Mouse (Mus musculus) kidney, postnatal 0 days (tissue): ENCODE measurements around the gene Npr2. TPM values are rescaled to one million over a fixed set of nuclear protein-coding genes. Genes with fewer than 3 reads are reported as not detected.
A peak's percentile ranks its signal among the peaks of the same experiment; 100 is the strongest.

Experiments
- ATAC-seq: fragments of 200-750 bp; cut with Nextera tagmentation; replicated peaks from 2 replicates; pipeline ENCODE4 v1.8.0; 2017; ENCODE audit warnings: low read depth, moderate number of reproducible peaks, moderate TSS enrichment, moderate library complexity; ENCODE audit not compliant: low FRiP score
- DNase-seq: peaks from one replicate; pipeline ENCODE4 v3.0.0-alpha.2; 2016; ENCODE audit warnings: low spot score
- H3K27ac ChIP-seq: fragments of 300-500 bp; sonication (generic); 2 replicates; pipeline ENCODE4 v1.5.1; 2014; ENCODE audit warnings: mild to moderate bottlenecking
- H3K27me3 ChIP-seq: fragments of 300-500 bp; sonication (generic); 2 replicates; pipeline ENCODE4 v1.6.1; 2014; ENCODE audit warnings: low read length, mixed read lengths; ENCODE audit not compliant: insufficient read depth
- H3K36me3 ChIP-seq: fragments of 300-500 bp; sonication (generic); 2 replicates; pipeline ENCODE4 v1.6.1; 2014; ENCODE audit warnings: low read length, mixed read lengths; ENCODE audit not compliant: insufficient read depth
- H3K4me1 ChIP-seq: fragments of 300-500 bp; sonication (generic); replicated peaks from 2 replicates; pipeline ENCODE4 v1.6.1; 2014; ENCODE audit warnings: antibody characterized with exemption, low read length, mixed read lengths; ENCODE audit not compliant: insufficient read depth
- H3K4me2 ChIP-seq: fragments of 300-500 bp; sonication (generic); 2 replicates; pipeline ENCODE4 v1.6.1; 2014; ENCODE audit warnings: mild to moderate bottlenecking, low read length, moderate library complexity, mixed read lengths
- H3K4me3 ChIP-seq: fragments of 300-500 bp; sonication (generic); replicated peaks from 2 replicates; pipeline ENCODE4 v1.5.1; 2014; ENCODE audit warnings: low read depth, low read length
- H3K9ac ChIP-seq: fragments of 300-500 bp; sonication (generic); 2 replicates; pipeline ENCODE4 v1.6.1; 2014; ENCODE audit warnings: low read depth, low read length
- H3K9me3 ChIP-seq: fragments of 300-500 bp; sonication (generic); replicated peaks from 2 replicates; pipeline ENCODE4 v1.6.1; 2016; ENCODE audit warnings: low read length, inconsistent platforms, mixed read lengths
- CTCF ChIP-seq: IDR thresholded peaks from 2 replicates; pipeline ENCODE4 v1.5.1; 2016; ENCODE audit warnings: antibody characterized with exemption, low read depth, mild to moderate bottlenecking, moderate library complexity
- WGBS: fragments of 180-500 bp; shearing (Covaris S2); extraction: QIAGEN DNeasy Blood & Tissue Kit; methylation state at CpG from one replicate; pipeline ENCODE4 v1.1.7; 2014; 5-methylcytosine and 5-hydroxymethylcytosine counted together
- polyA plus RNA-seq: library from polyadenylated mRNA; unstranded; fragments of >200 nt; fragmentation: Nextera tagmentation; extraction: Ambion mirVana; gene quantifications from 2 replicates; pipeline ENCODE4 v1.2.1, GENCODE M21; 2015

Npr2 gene
- polyA plus RNA-seq, 1 experiment from 2014 or later, result 8.6 TPM

DNA sequence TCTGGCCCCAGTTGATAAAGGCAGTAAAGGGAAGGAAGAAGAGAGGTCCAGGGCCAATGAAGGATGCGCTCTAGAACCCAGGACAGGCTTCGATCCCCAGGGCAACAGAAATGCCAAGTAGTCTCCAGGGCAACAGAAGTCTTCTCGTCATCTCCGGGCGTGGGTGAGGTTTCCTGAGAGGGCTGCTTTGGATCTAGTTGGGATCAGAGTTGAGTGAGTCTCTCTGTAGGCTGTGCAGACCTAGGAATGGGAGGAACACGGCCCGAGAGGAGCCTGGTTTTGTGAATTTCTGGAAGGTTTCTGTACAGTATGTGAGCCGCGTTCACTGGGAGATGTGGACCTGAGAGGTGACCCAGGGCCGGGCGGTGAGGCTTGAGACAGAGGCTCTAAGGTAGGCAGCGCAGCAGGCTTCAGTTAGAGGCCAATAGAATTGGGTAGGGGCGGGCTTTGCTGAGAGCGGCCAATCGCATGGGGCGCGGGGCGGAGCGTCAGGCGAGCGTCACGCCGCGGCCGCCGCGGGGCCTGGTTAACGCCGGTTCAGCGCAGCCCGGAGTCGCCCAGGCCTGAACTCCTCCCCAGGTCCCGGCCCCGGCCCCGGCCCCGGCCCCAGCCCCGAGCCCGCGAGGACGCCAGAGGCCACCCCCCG is 37.2 kb downstream of the Npr2 start, which contains the start of the genes Tmem8b and Fam221b:
TSS of gene Tmem8b (plus strand) at position 190 of the 646 bp plus-strand sequence.
TSS of gene Fam221b (minus strand) at position 364 of the 646 bp plus-strand sequence.
- 0 out of 2 replicates have a peak, but pooled peaks cover 8% of the 10 kb centered on the region for H3K4me1 ChIP-seq
- WGBS, result 2% methylated on average over 41 of the region's 41 CpGs

DNA sequence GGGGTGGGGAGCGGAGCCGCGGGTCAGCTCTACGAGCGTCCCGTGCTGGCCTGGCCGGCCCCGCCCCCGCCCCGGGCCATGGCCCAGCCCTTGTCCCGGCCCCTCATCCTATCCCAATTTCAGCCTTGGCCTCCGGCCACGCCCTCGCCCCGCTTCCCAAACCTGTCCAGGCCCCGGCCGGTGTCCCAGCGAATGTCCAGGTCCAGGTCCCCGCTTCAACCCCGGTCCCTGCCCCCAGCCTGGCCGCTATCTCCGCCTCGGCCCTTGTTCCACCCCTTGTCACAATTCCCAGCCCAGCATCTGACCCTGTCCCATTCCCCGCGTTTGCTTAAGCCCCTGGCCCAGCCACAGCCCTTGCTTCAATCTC is 37.7 kb downstream of the Npr2 start:
- no peaks in the 10 kb centered on the region for H3K9me3 ChIP-seq
- peak overlapping the region; percentile 83 for H3K9ac ChIP-seq
- H3K27me3 ChIP-seq, result no peaks in the 10 kb centered on the region
- 2% methylated on average over 22 of the region's 25 CpGs for WGBS
- H3K4me2 ChIP-seq, result peak overlapping the region; percentile 83
- peak; percentile 77 for ATAC-seq
- DNase-seq, result peak; percentile 60
- peak overlapping the region; percentile 76 for H3K4me3 ChIP-seq
- 0 out of 2 replicates have a peak, but pooled peaks cover under 1% of the 10 kb centered on the region for H3K36me3 ChIP-seq
- 0 out of 2 replicates have a peak, but pooled peaks cover 8% of the 10 kb centered on the region for H3K4me1 ChIP-seq
- TF ChIP-seq CTCF, result no peak
- H3K27ac ChIP-seq, result peak overlapping the region; percentile 55; the same call in 1 of the 2 replicates

More for the DNA sequence above, 37.2 kb downstream of the Npr2 start, which contains the start of the genes Tmem8b and Fam221b:
- H3K4me3 ChIP-seq, result peak within 1 kb of the TSS; percentile 76
- H3K4me2 ChIP-seq, result peak within 1 kb of the TSS; percentile 83
- no peaks in the 10 kb centered on the region for H3K27me3 ChIP-seq
- no peaks in the 10 kb centered on the region for H3K36me3 ChIP-seq
- ATAC-seq, result peak; percentile 89
- H3K9me3 ChIP-seq, result no peaks in the 10 kb centered on the region
- DNase-seq, result peak; percentile 95
- no peak for TF ChIP-seq CTCF
- H3K27ac ChIP-seq, result peak within 1 kb of the TSS; percentile 55; the same call in 1 of the 2 replicates
- H3K9ac ChIP-seq, result peak within 1 kb of the TSS; percentile 83

GRCm38 (mm10) chr4:43672070-43672469 is 40.3 kb downstream of the Npr2 start:
- H3K4me3 ChIP-seq, result no peak overlapping the region
- ATAC-seq, result no peak

GRCm38 (mm10) chr4:43673703-43674102 is 42.0 kb downstream of the Npr2 start:
- TF ChIP-seq CTCF, result no peak
- H3K9ac ChIP-seq, result no peak overlapping the region
- 0 out of 2 replicates have a peak, but pooled peaks cover 5% of the 10 kb centered on the region for H3K36me3 ChIP-seq
- no peaks in the 10 kb centered on the region for H3K9me3 ChIP-seq
- no peak overlapping the region for H3K27ac ChIP-seq
- H3K4me3 ChIP-seq, result no peak overlapping the region
- ATAC-seq (no peak), DNase-seq (no peak)
- H3K4me2 ChIP-seq, result no peak overlapping the region
- H3K4me1 ChIP-seq, result 0 out of 2 replicates have a peak, but pooled peaks cover 7% of the 10 kb centered on the region
- H3K27me3 ChIP-seq, result no peaks in the 10 kb centered on the region
- WGBS, result 79% methylated on average over 8 of the region's 8 CpGs

More at GRCm38 (mm10) chr4:43672070-43672469, 40.3 kb downstream of the Npr2 start:
- H3K9ac ChIP-seq, result no peak overlapping the region
- 0 out of 2 replicates have a peak, but pooled peaks cover 8% of the 10 kb centered on the region for H3K4me1 ChIP-seq
- peak; percentile 92 for TF ChIP-seq CTCF
- no peaks in the 10 kb centered on the region for H3K27me3 ChIP-seq
- peak; percentile 94 for DNase-seq
- H3K9me3 ChIP-seq, result no peaks in the 10 kb centered on the region
- 7% methylated on average over 2 of the region's 2 CpGs for WGBS
- no peak overlapping the region for H3K27ac ChIP-seq
- H3K36me3 ChIP-seq, result 0 out of 2 replicates have a peak, but pooled peaks cover 2% of the 10 kb centered on the region
- no peak overlapping the region for H3K4me2 ChIP-seq

DNA sequence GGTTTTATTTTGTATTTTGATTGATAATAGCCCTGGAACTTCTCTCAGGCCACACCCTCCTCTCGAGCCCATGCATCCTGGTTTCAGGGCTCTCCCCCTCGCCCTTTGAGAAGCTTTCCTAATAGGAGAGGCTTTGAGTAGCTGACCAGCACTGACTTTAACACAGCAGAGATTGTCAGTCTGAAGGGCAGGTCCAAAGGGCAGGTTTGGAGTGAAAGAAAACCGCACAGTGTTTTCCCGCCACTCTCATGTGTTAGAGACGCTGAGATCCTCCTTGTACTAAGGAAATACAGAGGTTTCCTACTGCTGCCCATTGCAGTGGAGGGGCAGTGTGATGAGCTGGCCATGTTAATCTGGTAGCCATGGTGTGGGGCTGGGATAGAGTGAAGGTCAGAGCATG is 43.2 kb downstream of the Npr2 start:
- no peak overlapping the region for H3K27ac ChIP-seq
- no peak for DNase-seq
- no peaks in the 10 kb centered on the region for H3K9me3 ChIP-seq
- H3K4me2 ChIP-seq, result no peak overlapping the region
- H3K36me3 ChIP-seq, result 0 out of 2 replicates have a peak, but pooled peaks cover 5% of the 10 kb centered on the region
- no peak for ATAC-seq
- H3K4me1 ChIP-seq, result 0 out of 2 replicates have a peak, but pooled peaks cover 2% of the 10 kb centered on the region
- no peak overlapping the region for H3K4me3 ChIP-seq
- H3K27me3 ChIP-seq, result no peaks in the 10 kb centered on the region
- 67% methylated on average over 5 of the region's 5 CpGs for WGBS
- TF ChIP-seq CTCF, result no peak
- H3K9ac ChIP-seq, result no peak overlapping the region

DNA sequence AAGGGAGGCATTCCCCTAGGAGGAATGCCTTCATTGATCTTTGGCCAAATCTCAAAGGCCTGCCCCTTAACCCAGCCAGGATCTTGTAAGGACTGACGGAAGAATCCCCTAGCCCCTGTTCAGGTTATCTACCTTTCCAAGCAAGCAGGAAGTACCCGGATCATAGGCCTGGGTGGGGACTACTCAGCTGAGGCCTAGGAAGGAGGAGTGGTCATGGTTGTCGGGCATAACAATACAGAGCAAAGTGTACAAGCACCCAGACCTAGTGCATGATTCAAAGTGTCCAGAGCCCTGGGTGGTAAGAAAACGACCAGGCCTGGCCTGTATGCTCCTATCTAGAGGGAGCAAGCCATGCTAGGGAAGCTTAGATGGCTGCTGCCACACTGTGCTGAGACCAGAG is 43.9 kb downstream of the Npr2 start:
- no peak overlapping the region for H3K4me3 ChIP-seq
- DNase-seq, result no peak
- H3K36me3 ChIP-seq, result 0 out of 2 replicates have a peak, but pooled peaks cover 5% of the 10 kb centered on the region
- H3K9ac ChIP-seq, result no peak overlapping the region
- ATAC-seq, result no peak
- no peaks in the 10 kb centered on the region for H3K4me1 ChIP-seq
- no peaks in the 10 kb centered on the region for H3K9me3 ChIP-seq
- no peak for TF ChIP-seq CTCF
- H3K4me2 ChIP-seq, result no peak overlapping the region
- H3K27me3 ChIP-seq, result no peaks in the 10 kb centered on the region
- WGBS, result 71% methylated on average over 4 of the region's 4 CpGs
- no peak overlapping the region for H3K27ac ChIP-seq
